Mouse (Mus musculus): ENCODE measurements around the gene Iqsec1. TPM values are rescaled to one million over a fixed set of nuclear protein-coding genes. Genes with fewer than 3 reads are reported as not detected.

Gene Iqsec1
- total and polyA plus RNA-seq, 2 experiments from 2014 or later: 21.8 to 103 TPM

- no peak for TF ChIP-seq CTCF (IDR thresholded peaks at IDR 0.05; ENCODE audit: low read depth)
- WGBS: 70% methylated on average over 3 of the region's 3 CpGs
- Histone ChIP-seq H3K4me3 (ENCODE audit: low read depth, low read length) (no peak overlapping the region), H3K36me3 (ENCODE audit: insufficient read depth) (no peaks in the 10 kb centered on the region), H3K27ac (ENCODE audit: low read depth, low read length) (no peak overlapping the region), H3K27me3 (ENCODE audit: insufficient read depth, low read length) (no peaks in the 10 kb centered on the region), H3K9me3 (ENCODE audit: low read length) (no peaks in the 10 kb centered on the region), H3K4me2 (ENCODE audit: low read depth) (no peak overlapping the region), H3K4me1 (ENCODE audit: insufficient read depth) (no peaks in the 10 kb centered on the region; the same call in 1 of the 2 replicates), H3K9ac (no peak overlapping the region)
- ATAC-seq (no peak), DNase-seq (no peak)
These were observed 171.9 kb downstream of the Iqsec1 start for GRCm38 (mm10) chr6:90816551-90816950.

- H3K4me2 ChIP-seq (ENCODE audit: low read depth): no peak overlapping the region
These were observed 173.1 kb downstream of the Iqsec1 start for GRCm38 (mm10) chr6:90815341-90815740.

GRCm38 (mm10) chr6:90813526-90813925, 175.0 kb downstream of the Iqsec1 start:
- Histone ChIP-seq H3K27ac (ENCODE audit: low read depth, low read length) (no peak overlapping the region), H3K27me3 (ENCODE audit: insufficient read depth, low read length) (no peaks in the 10 kb centered on the region), H3K36me3 (ENCODE audit: insufficient read depth) (no peaks in the 10 kb centered on the region), H3K4me1 (ENCODE audit: insufficient read depth) (peaks cover 18% of the 10 kb centered on the region), H3K4me3 (ENCODE audit: low read depth, low read length) (no peak overlapping the region), H3K4me2 (ENCODE audit: low read depth) (no peak overlapping the region), H3K9me3 (ENCODE audit: low read length) (no peaks in the 10 kb centered on the region), H3K9ac (no peak overlapping the region)
- TF ChIP-seq CTCF (IDR thresholded peaks at IDR 0.05; ENCODE audit: low read depth): peak; percentile 15; the same call in 1 of the 2 replicates
- DNase-seq (no peak), ATAC-seq (no peak)
- 67% methylated on average over 1 of the region's 1 CpGs for WGBS

More at GRCm38 (mm10) chr6:90815341-90815740, 173.1 kb downstream of the Iqsec1 start:
- 68% methylated on average over 3 of the region's 3 CpGs for WGBS
- Histone ChIP-seq H3K4me1 (ENCODE audit: insufficient read depth) (peaks cover 6% of the 10 kb centered on the region), H3K9ac (no peak overlapping the region), H3K4me3 (ENCODE audit: low read depth, low read length) (no peak overlapping the region), H3K27me3 (ENCODE audit: insufficient read depth, low read length) (no peaks in the 10 kb centered on the region), H3K36me3 (ENCODE audit: insufficient read depth) (no peaks in the 10 kb centered on the region), H3K9me3 (ENCODE audit: low read length) (no peaks in the 10 kb centered on the region), H3K27ac (ENCODE audit: low read depth, low read length) (no peak overlapping the region)
- no peak for TF ChIP-seq CTCF (IDR thresholded peaks at IDR 0.05; ENCODE audit: low read depth)
- ATAC-seq: no peak
- no peak for DNase-seq

- no peak overlapping the region for H3K27ac ChIP-seq (ENCODE audit: low read depth, low read length)
- TF ChIP-seq CTCF (IDR thresholded peaks at IDR 0.05; ENCODE audit: low read depth): no peak
- no peak for ATAC-seq
These were observed 175.9 kb downstream of the Iqsec1 start for GRCm38 (mm10) chr6:90812584-90812983.

GRCm38 (mm10) chr6:90812072-90812471, 176.4 kb downstream of the Iqsec1 start:
- H3K4me3 ChIP-seq (ENCODE audit: low read depth, low read length): no peak overlapping the region
- no peaks in the 10 kb centered on the region for H3K36me3 ChIP-seq (ENCODE audit: insufficient read depth)
- DNase-seq (no peak), ATAC-seq (no peak)
- 49% methylated on average over 3 of the region's 3 CpGs for WGBS
- no peaks in the 10 kb centered on the region for H3K9me3 ChIP-seq (ENCODE audit: low read length)
- TF ChIP-seq CTCF (IDR thresholded peaks at IDR 0.05; ENCODE audit: low read depth): no peak
- H3K27ac ChIP-seq (ENCODE audit: low read depth, low read length): no peak overlapping the region
- H3K4me2 ChIP-seq (ENCODE audit: low read depth): no peak overlapping the region
- peaks cover 31% of the 10 kb centered on the region for H3K4me1 ChIP-seq (ENCODE audit: insufficient read depth)
- H3K27me3 ChIP-seq (ENCODE audit: insufficient read depth, low read length): no peaks in the 10 kb centered on the region
- H3K9ac ChIP-seq: no peak overlapping the region

More at GRCm38 (mm10) chr6:90812584-90812983, 175.9 kb downstream of the Iqsec1 start:
- Histone ChIP-seq H3K9me3 (ENCODE audit: low read length) (no peaks in the 10 kb centered on the region), H3K36me3 (ENCODE audit: insufficient read depth) (no peaks in the 10 kb centered on the region), H3K4me1 (ENCODE audit: insufficient read depth) (peaks cover 28% of the 10 kb centered on the region), H3K4me3 (ENCODE audit: low read depth, low read length) (no peak overlapping the region), H3K4me2 (ENCODE audit: low read depth) (no peak overlapping the region), H3K27me3 (ENCODE audit: insufficient read depth, low read length) (no peaks in the 10 kb centered on the region), H3K9ac (no peak overlapping the region)
- 83% methylated on average over 8 of the region's 8 CpGs for WGBS
- no peak for DNase-seq

- H3K4me1 ChIP-seq (ENCODE audit: insufficient read depth): peaks cover 38% of the 10 kb centered on the region
- peak overlapping the region; percentile 52 for H3K4me2 ChIP-seq (ENCODE audit: low read depth)
- H3K27ac ChIP-seq (ENCODE audit: low read depth, low read length): peak overlapping the region; percentile 60; the same call in 1 of the 2 replicates
- DNase-seq (no peak), ATAC-seq (no peak)
- no peak overlapping the region; the same call in 1 of the 2 replicates for H3K9ac ChIP-seq
- no peaks in the 10 kb centered on the region for H3K36me3 ChIP-seq (ENCODE audit: insufficient read depth)
- no peaks in the 10 kb centered on the region for H3K9me3 ChIP-seq (ENCODE audit: low read length)
- 33% methylated on average over 1 of the region's 1 CpGs for WGBS
- H3K27me3 ChIP-seq (ENCODE audit: insufficient read depth, low read length): no peaks in the 10 kb centered on the region
- TF ChIP-seq CTCF (IDR thresholded peaks at IDR 0.05; ENCODE audit: low read depth): no peak
- peak overlapping the region; percentile 34; the same call in 1 of the 2 replicates for H3K4me3 ChIP-seq (ENCODE audit: low read depth, low read length)
These were observed 177.9 kb downstream of the Iqsec1 start for GRCm38 (mm10) chr6:90810576-90810975.

GRCm38 (mm10) chr6:90809960-90810362, 178.5 kb downstream of the Iqsec1 start:
- WGBS: 2% methylated on average over 22 of the region's 22 CpGs
- ATAC-seq: peak; percentile 93
- H3K4me1 ChIP-seq (ENCODE audit: insufficient read depth): peaks cover 38% of the 10 kb centered on the region

More at GRCm38 (mm10) chr6:90809960-90810362, 178.5 kb downstream of the Iqsec1 start:
- Histone ChIP-seq H3K36me3 (ENCODE audit: insufficient read depth) (no peaks in the 10 kb centered on the region), H3K27me3 (ENCODE audit: insufficient read depth, low read length) (no peaks in the 10 kb centered on the region), H3K9ac (peak overlapping the region; percentile 49), H3K27ac (ENCODE audit: low read depth, low read length) (peak overlapping the region; percentile 62), H3K9me3 (ENCODE audit: low read length) (no peaks in the 10 kb centered on the region), H3K4me3 (ENCODE audit: low read depth, low read length) (peak overlapping the region; percentile 34), H3K4me2 (ENCODE audit: low read depth) (peak overlapping the region; percentile 52)
- peak; percentile 68 for TF ChIP-seq CTCF (IDR thresholded peaks at IDR 0.05; ENCODE audit: low read depth)
- peak; percentile 96 for DNase-seq

Data from forebrain, postnatal 0 days (tissue).